Mouse (Mus musculus) CD4-positive helper T cell, adult 2 months (primary cell): ENCODE results near the gene St6gal1.

Experiments used
- DNase-seq: peaks from one replicate; pipeline ENCODE4 v3.0.0-alpha.2; 2012; ENCODE audit warnings: low read depth, missing footprints, low spot score

The St6gal1 gene

GRCm38 (mm10) chr16:23272521-23273230, 48.1 kb downstream of the St6gal1 start:
- DNase-seq = no peak

GRCm38 (mm10) chr16:23274005-23274404, 49.5 kb downstream of the St6gal1 start:
- DNase-seq = peak; percentile 78

- peak; percentile 89 for DNase-seq
Observed at GRCm38 (mm10) chr16:23274606-23275310, 50.2 kb downstream of the St6gal1 start.

GRCm38 (mm10) chr16:23275661-23276060, 51.1 kb downstream of the St6gal1 start:
- no peak for DNase-seq

GRCm38 (mm10) chr16:23279879-23280741, 55.6 kb downstream of the St6gal1 start:
- peak; percentile 82 for DNase-seq

- DNase-seq = no peak
Observed at GRCm38 (mm10) chr16:23280742-23281090, 56.2 kb downstream of the St6gal1 start.

- peak; percentile 66 for DNase-seq
Observed at GRCm38 (mm10) chr16:23282241-23282640, 57.7 kb downstream of the St6gal1 start.

GRCm38 (mm10) chr16:23282941-23283340, 58.4 kb downstream of the St6gal1 start:
- DNase-seq = peak; percentile 58

- no peak for DNase-seq
Observed at GRCm38 (mm10) chr16:23283677-23284076, 59.1 kb downstream of the St6gal1 start.

GRCm38 (mm10) chr16:23284470-23285394, 60.2 kb downstream of the St6gal1 start:
- DNase-seq = peak; percentile 44

GRCm38 (mm10) chr16:23286380-23287097, 62.0 kb downstream of the St6gal1 start:
- peak; percentile 76 for DNase-seq

GRCm38 (mm10) chr16:23287312-23288040, 62.9 kb downstream of the St6gal1 start:
- DNase-seq = peak; percentile 28

- DNase-seq = peak; percentile 64
Observed at GRCm38 (mm10) chr16:23288103-23288502, 63.6 kb downstream of the St6gal1 start.

GRCm38 (mm10) chr16:23289424-23289823, 64.9 kb downstream of the St6gal1 start:
- DNase-seq = no peak

- DNase-seq = peak; percentile 51
Observed at GRCm38 (mm10) chr16:23290171-23290570, 65.6 kb downstream of the St6gal1 start.

GRCm38 (mm10) chr16:23291521-23291920, 67.0 kb downstream of the St6gal1 start:
- no peak for DNase-seq

GRCm38 (mm10) chr16:23294236-23294635, 69.7 kb downstream of the St6gal1 start:
- no peak for DNase-seq

- peak; percentile 42 for DNase-seq
Observed at GRCm38 (mm10) chr16:23294747-23295146, 70.2 kb downstream of the St6gal1 start.

GRCm38 (mm10) chr16:23295720-23296119, 71.2 kb downstream of the St6gal1 start:
- DNase-seq = no peak

GRCm38 (mm10) chr16:23296721-23297120, 72.2 kb downstream of the St6gal1 start:
- no peak for DNase-seq
